Mouse (Mus musculus) liver, embryonic 11.5 days (tissue): ENCODE measurements around the gene Rnf113a2. TPM values are rescaled to one million over a fixed set of nuclear protein-coding genes. Genes with fewer than 3 reads are reported as not detected.

Experiments used
- ATAC-seq: fragments of 200-750 bp; cut with Nextera tagmentation; replicated peaks from 2 replicates; pipeline ENCODE4 v1.8.0; 2017; ENCODE audit warnings: moderate number of reproducible peaks, mild to moderate bottlenecking, moderate TSS enrichment, moderate library complexity; ENCODE audit not compliant: low FRiP score
- DNase-seq: peaks from one replicate; pipeline ENCODE4 v3.0.0-alpha.2; 2017; ENCODE audit warnings: low spot score
- H3K27ac ChIP-seq: fragments of 300-500 bp; sonication (generic); 2 replicates; pipeline ENCODE4 v1.5.1; 2014; ENCODE audit warnings: mild to moderate bottlenecking, low read depth, low read length, control low read depth
- H3K27me3 ChIP-seq: fragments of 300-500 bp; sonication (generic); replicated peaks from 2 replicates; pipeline ENCODE4 v1.6.1; 2014; ENCODE audit warnings: low read length, mixed read lengths; ENCODE audit not compliant: control insufficient read depth, insufficient read depth
- H3K36me3 ChIP-seq: fragments of 300-500 bp; sonication (generic); 2 replicates; pipeline ENCODE4 v1.6.1; 2014; ENCODE audit warnings: mild to moderate bottlenecking, low read length, moderate library complexity, mixed read lengths; ENCODE audit not compliant: control insufficient read depth, insufficient read depth
- H3K4me1 ChIP-seq: fragments of 300-500 bp; sonication (generic); replicated peaks from 2 replicates; pipeline ENCODE4 v1.6.1; 2014; ENCODE audit warnings: low read length, mixed read lengths; ENCODE audit not compliant: control insufficient read depth, insufficient read depth
- H3K4me2 ChIP-seq: fragments of 300-500 bp; sonication (generic); 2 replicates; pipeline ENCODE4 v1.6.1; 2014; ENCODE audit warnings: mild to moderate bottlenecking, control low read depth, moderate library complexity
- H3K4me3 ChIP-seq: fragments of 300-500 bp; sonication (generic); 2 replicates; pipeline ENCODE4 v1.5.1; 2014; ENCODE audit warnings: low read depth, low read length, control low read depth
- H3K9ac ChIP-seq: fragments of 300-500 bp; sonication (generic); 2 replicates; pipeline ENCODE4 v1.6.1; 2014; ENCODE audit warnings: low read depth, low read length, control low read depth
- H3K9me3 ChIP-seq: fragments of 300-500 bp; sonication (generic); 2 replicates; pipeline ENCODE4 v1.6.1; 2016; ENCODE audit warnings: low read length, inconsistent platforms, mixed read lengths; ENCODE audit not compliant: control insufficient read depth
- WGBS: fragments of 180-500 bp; shearing (Covaris S2); extraction: QIAGEN DNeasy Blood & Tissue Kit; methylation state at CpG from one replicate; pipeline ENCODE4 v1.1.7; 2014; 5-methylcytosine and 5-hydroxymethylcytosine counted together
- polyA plus RNA-seq: library from polyadenylated mRNA; unstranded; fragments of >200 nt; fragmentation: Nextera tagmentation; extraction: Ambion mirVana; gene quantifications from 2 replicates; pipeline ENCODE4 v1.2.1, GENCODE M21; 2014

The Rnf113a2 gene
- polyA plus RNA-seq, 1 experiment from 2014 or later = 25.6 TPM

DNA sequence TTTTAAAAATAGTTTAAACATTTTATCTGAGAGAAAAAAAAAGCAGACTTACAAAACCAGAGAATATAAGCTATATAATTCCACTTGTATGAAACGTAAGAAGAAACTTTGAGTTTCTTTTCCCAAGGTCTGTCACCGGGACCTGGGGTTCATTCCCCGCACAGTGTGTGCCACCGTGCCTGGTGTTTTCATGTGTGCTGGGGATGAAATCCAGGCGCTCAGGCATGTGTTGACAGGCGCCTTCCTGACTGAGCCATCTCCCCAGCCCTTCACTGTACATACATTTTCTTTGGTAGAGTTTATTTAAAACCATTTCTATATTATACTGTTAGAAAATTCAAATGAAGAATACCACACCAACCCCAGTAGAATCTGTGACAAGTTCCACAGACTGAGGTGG lies 26.7 kb upstream of the Rnf113a2 start:
- ATAC-seq (no peak), DNase-seq (no peak)
- H3K4me1 ChIP-seq = no peaks in the 10 kb centered on the region
- H3K9ac ChIP-seq = no peak overlapping the region
- H3K9me3 ChIP-seq = no peaks in the 10 kb centered on the region
- no peak overlapping the region for H3K4me2 ChIP-seq
- H3K27ac ChIP-seq = no peak overlapping the region
- H3K36me3 ChIP-seq = no peaks in the 10 kb centered on the region
- no peaks in the 10 kb centered on the region for H3K27me3 ChIP-seq
- WGBS = 76% methylated on average over 6 of the region's 6 CpGs
- H3K4me3 ChIP-seq = no peak overlapping the region

DNA sequence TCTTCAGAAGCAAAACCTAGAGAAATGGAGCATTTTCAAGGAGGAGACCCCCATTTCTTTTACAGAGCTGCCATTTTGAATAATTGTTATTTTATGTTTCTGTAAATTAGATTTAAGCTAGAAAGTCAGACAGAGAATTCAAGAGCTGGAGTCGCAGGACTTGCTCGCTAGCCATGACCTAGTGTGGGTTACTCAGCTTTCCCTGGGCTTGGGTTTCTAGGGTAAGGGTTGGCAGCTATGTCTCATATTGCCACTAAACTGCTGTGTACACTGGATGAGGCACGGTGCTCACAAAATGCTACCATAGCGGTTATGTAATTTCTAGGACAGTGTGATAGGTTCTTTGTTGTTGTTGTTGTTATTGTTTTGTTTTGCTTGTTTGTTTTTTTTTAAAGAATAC lies 24.3 kb upstream of the Rnf113a2 start:
- Histone ChIP-seq H3K4me3 (no peak overlapping the region), H3K9ac (no peak overlapping the region), H3K36me3 (no peaks in the 10 kb centered on the region), H3K27ac (no peak overlapping the region), H3K9me3 (no peaks in the 10 kb centered on the region), H3K27me3 (no peaks in the 10 kb centered on the region), H3K4me1 (no peaks in the 10 kb centered on the region), H3K4me2 (no peak overlapping the region)
- DNase-seq (no peak), ATAC-seq (no peak)
- WGBS = 95% methylated on average over 4 of the region's 4 CpGs

DNA sequence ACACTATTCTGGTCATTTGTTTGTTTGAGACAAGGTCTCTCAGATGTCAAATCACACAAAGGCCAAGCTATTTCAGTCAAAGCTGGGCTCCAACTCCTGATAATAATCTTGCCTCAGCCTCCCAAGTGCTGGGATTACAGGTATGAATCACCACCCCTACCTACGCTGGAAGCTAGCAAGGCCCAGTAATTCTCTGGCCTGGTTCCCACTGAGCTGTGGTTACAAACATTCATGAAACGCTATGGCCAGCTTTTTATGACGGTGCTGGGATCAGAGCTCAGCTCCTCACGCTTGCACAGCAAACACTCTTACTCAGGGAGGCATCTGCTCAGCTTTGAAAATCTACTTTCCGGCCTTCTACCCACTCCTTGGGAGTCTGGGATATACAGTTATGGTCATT lies 23.1 kb upstream of the Rnf113a2 start:
- no peaks in the 10 kb centered on the region for H3K27me3 ChIP-seq
- WGBS = 92% methylated on average over 5 of the region's 5 CpGs
- no peak overlapping the region for H3K27ac ChIP-seq
- no peak overlapping the region for H3K4me3 ChIP-seq
- H3K4me1 ChIP-seq = no peaks in the 10 kb centered on the region
- H3K4me2 ChIP-seq = no peak overlapping the region
- no peak for ATAC-seq
- no peaks in the 10 kb centered on the region for H3K36me3 ChIP-seq
- no peak for DNase-seq
- H3K9me3 ChIP-seq = no peaks in the 10 kb centered on the region
- no peak overlapping the region for H3K9ac ChIP-seq

DNA sequence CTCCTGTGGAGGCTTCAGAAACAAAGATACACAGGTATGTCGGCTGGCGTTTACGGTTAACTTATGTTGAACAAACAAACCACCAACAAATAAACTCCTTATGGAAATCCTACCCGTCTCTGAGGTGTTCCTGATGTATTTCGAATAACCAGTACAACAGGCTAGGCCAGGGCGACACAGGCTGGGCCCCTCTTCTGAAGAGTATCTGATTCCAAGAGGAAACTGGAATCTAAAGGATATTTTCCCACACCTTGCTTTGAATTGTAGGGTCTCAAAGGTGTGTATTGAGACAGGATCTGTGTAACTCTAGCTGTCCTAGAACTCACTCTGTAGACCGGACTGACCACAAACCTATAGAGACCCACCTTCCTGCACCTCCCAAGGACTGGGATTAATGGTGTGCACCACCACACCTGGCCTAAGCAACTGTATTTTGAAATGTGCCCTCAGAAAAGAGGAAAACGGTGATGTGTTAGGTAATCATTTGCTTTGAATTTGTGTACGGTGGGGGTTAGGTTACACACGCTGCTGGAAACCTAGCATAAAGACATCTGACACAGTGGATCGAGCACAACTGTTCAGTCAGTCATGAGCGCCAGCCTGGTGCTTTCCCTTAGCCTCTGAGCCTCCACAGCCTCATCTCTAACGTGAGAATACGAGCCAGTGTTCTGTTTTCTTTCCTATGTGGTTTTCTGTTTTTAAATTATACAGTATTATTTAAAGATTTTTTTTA lies 19.9 kb upstream of the Rnf113a2 start:
- peaks cover 9% of the 10 kb centered on the region; the same call in 1 of the 2 replicates for H3K4me1 ChIP-seq
- H3K36me3 ChIP-seq = no peaks in the 10 kb centered on the region
- WGBS = 84% methylated on average over 14 of the region's 14 CpGs
- H3K27me3 ChIP-seq = no peaks in the 10 kb centered on the region
- no peaks in the 10 kb centered on the region for H3K9me3 ChIP-seq
- ATAC-seq (no peak), DNase-seq (no peak)
- no peak overlapping the region for H3K9ac ChIP-seq
- H3K4me3 ChIP-seq = no peak overlapping the region
- no peak overlapping the region for H3K4me2 ChIP-seq
- H3K27ac ChIP-seq = no peak overlapping the region

DNA sequence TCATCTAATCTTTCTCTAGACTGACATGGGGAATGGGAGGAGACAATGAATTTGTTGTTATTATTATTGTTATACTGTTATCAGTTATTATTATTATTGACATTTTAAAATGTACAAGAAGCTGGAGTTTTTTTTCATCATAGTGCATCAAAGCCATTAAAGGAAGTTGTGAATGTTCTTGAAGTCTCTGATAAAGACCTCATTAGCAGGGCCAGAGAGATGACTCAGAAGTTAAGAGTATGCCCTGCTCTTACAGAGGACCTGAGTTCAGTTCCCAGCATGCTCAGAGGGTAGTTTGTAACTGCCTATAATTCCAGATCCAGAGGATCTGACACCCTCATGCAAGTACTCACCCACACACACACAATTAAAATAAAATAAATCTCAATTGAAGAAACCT lies 19.3 kb upstream of the Rnf113a2 start:
- Histone ChIP-seq H3K27me3 (no peaks in the 10 kb centered on the region), H3K4me1 (peaks cover 9% of the 10 kb centered on the region; the same call in 1 of the 2 replicates), H3K4me2 (no peak overlapping the region), H3K4me3 (no peak overlapping the region), H3K27ac (no peak overlapping the region), H3K9ac (no peak overlapping the region), H3K36me3 (no peaks in the 10 kb centered on the region), H3K9me3 (no peaks in the 10 kb centered on the region)
- ATAC-seq = no peak
- no peak for DNase-seq

DNA sequence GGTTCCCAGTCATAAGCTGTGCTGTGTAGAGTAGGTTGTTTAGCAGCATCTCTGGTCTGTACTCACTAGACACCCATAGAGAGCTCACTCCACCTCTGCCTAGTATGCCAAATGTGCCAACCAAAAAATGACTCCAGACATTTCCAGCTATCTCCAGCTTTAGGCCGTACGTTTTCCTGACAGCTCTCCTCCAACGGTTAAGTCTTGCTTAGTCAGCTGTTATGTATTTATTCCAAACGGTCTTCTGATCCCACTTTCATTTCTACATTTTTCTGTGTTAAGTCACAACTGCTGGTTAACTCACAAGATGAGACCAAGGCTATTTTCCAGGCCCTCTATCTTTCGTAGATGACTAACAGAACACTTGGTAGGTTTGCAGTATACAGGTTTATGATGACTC lies 18.4 kb upstream of the Rnf113a2 start:
- ATAC-seq = no peak
- H3K4me1 ChIP-seq = peaks cover 9% of the 10 kb centered on the region; the same call in 1 of the 2 replicates
- no peak overlapping the region for H3K27ac ChIP-seq

DNA sequence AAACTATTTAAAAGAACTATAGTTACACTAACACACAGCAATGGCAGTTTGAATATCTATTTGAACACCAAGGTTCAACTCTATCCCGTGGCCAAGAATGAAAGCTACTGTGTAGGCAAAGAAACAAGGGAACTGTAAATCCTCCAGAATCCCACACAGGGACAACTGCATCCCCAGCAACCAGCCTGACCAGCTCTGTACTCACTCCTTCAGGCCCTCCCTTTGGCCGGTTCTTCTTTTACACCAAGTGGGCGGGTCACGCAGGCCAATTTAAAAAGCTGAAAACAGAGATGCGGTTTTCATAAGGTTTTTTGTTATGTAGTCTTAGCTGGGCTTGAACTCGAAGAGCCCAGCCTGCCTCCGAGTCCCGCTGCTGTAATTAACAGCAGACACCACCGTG lies 17.9 kb upstream of the Rnf113a2 start:
- DNase-seq (no peak), ATAC-seq (no peak)
- Histone ChIP-seq H3K4me3 (no peak overlapping the region), H3K4me2 (no peak overlapping the region), H3K27me3 (no peaks in the 10 kb centered on the region), H3K36me3 (no peaks in the 10 kb centered on the region), H3K9me3 (no peaks in the 10 kb centered on the region), H3K9ac (no peak overlapping the region), H3K27ac (0 out of 2 replicates have a peak overlapping the region, but pooled peaks have one; percentile 59), H3K4me1 (peaks cover 9% of the 10 kb centered on the region; the same call in 1 of the 2 replicates)
- WGBS = 85% methylated on average over 9 of the region's 9 CpGs

More for the DNA sequence above, 18.4 kb upstream of the Rnf113a2 start:
- WGBS = 77% methylated on average over 5 of the region's 5 CpGs
- Histone ChIP-seq H3K9me3 (no peaks in the 10 kb centered on the region), H3K9ac (no peak overlapping the region), H3K27me3 (no peaks in the 10 kb centered on the region), H3K36me3 (no peaks in the 10 kb centered on the region), H3K4me3 (no peak overlapping the region), H3K4me2 (no peak overlapping the region)
- DNase-seq = no peak

DNA sequence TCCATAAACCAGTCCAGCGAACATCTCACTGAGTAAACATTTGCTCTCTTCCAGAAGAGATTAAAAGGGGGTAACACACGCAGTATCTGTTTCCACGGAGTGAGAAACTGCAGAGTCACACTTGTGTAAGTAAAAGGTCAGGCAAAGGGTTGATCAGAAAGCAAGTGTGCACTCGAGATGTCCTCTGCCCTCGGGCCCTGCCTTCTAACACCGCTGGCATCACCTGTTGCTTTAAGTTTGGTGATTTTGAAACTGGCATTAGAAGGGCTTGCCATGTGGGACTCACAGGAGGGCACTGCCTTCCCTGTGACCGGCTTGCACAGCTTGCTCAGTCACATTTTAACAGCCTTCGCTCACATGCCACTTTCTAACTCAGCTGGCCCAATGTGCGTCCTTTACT lies 17.3 kb upstream of the Rnf113a2 start:
- no peaks in the 10 kb centered on the region for H3K36me3 ChIP-seq
- no peak overlapping the region for H3K4me2 ChIP-seq
- peak overlapping the region; percentile 59; the same call in 1 of the 2 replicates for H3K27ac ChIP-seq
- no peaks in the 10 kb centered on the region for H3K27me3 ChIP-seq
- 66% methylated on average over 9 of the region's 9 CpGs for WGBS
- no peak for DNase-seq
- no peaks in the 10 kb centered on the region for H3K9me3 ChIP-seq
- no peak overlapping the region for H3K4me3 ChIP-seq
- H3K4me1 ChIP-seq = peaks cover 9% of the 10 kb centered on the region; the same call in 1 of the 2 replicates
- H3K9ac ChIP-seq = no peak overlapping the region
- ATAC-seq = no peak

DNA sequence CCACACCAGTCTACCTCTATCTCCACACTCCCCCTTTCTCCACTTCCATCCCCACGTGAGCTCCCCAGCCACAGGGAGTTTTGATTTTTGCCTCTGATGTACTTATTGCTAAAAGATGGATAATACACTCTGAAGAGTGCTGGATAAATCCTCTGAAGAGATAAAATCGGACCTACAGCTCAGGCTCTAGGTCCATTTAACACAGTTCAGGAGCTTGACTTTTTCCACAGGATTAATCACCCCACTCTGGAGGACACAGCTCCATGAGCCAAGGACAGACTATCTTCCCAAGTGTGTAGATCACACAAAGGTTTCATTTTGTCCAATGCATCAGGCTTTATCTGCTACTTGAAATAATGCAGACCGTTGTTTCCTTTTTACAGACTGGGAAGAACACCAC lies 16.9 kb upstream of the Rnf113a2 start:
- peak overlapping the region; percentile 59; the same call in 1 of the 2 replicates for H3K27ac ChIP-seq

More for the DNA sequence above, 16.9 kb upstream of the Rnf113a2 start:
- Histone ChIP-seq H3K36me3 (no peaks in the 10 kb centered on the region), H3K4me1 (peaks cover 9% of the 10 kb centered on the region; the same call in 1 of the 2 replicates), H3K4me2 (peak overlapping the region; percentile 8; the same call in 1 of the 2 replicates), H3K4me3 (no peak overlapping the region), H3K9me3 (no peaks in the 10 kb centered on the region), H3K9ac (no peak overlapping the region), H3K27me3 (no peaks in the 10 kb centered on the region)
- ATAC-seq = no peak
- 77% methylated on average over 3 of the region's 3 CpGs for WGBS
- DNase-seq = no peak
